Mouse (Mus musculus): ENCODE measurements around the gene Klhl20.

DNA sequence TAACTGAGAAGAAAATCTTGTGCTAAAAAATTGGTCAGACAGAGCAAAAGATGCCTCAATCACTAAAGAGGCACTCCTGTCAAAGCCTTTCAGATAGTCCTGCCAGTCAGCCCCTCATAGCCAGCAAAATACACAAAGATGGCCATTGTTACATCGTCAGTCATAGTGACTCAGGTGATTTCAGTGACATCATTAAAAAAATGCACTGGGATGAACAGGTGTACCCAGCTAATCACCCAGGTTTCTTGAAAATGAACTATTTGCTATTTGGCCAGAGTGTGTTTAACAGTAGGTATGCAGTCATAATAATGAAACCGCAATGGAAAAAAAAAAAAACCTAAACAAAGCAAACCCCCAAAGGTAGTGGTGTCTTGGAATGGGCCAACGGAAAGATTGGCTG, 27.9 kb upstream of the Klhl20 start, which contains the start of gene Tex50:
- TF ChIP-seq CTCF (IDR thresholded peaks at IDR 0.05; ENCODE audit: low read depth) (no peak), EP300 (IDR thresholded peaks at IDR 0.05; ENCODE audit: low read depth) (no peak)

Data from liver, postnatal 0 days (tissue).